Mouse (Mus musculus) embryonic stem cell, embryonic (primary cell): ENCODE results near the gene Ccdc33.

Experiments used
- CTCF ChIA-PET, 4 experiments: fragments of 300-600 bp in 2 of 4; fragments of 350-600 bp in 2 of 4; sonication (Branson Sonifier 250); formaldehyde crosslinking; loops; one replicate each; lab custom pipeline; 2022; ENCODE audit warnings: inconsistent platforms in 2 of 4; lab: Charles Lee
- POLR2A ChIA-PET, 4 experiments: fragments of 300-600 bp in 2 of 4; fragments of 350-600 bp in 2 of 4; sonication (Branson Sonifier 250); formaldehyde crosslinking; loops; one replicate each; lab custom pipeline; 2022; ENCODE audit warnings: antibody characterized with exemption in 4 of 4, inconsistent platforms in 1 of 4; lab: Charles Lee

Gene Ccdc33

DNA sequence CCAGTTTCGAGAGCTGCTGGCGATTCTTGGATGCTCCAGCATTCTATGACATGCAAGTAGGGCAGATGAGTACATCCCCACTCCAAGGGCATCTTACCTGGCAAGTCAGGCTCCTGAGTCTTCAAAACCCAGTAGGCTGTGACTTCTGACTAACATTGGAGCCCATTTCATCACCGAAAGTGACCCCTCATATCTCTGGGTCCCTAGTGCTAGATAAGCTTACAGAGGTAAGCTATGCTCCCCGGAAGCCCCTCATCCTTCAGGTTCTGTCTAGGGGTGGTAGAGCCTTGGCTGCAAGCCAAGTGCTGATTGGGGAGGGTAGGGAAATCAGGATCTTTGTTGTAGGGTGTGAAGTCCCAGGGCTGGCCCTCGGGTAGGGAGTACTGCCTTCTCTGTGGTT is 89.8 kb downstream of the Ccdc33 start:
- CTCF ChIA-PET: interaction anchor here (0.6 to 2.0 kb wide), 6 partner anchors 9 to 188 kb away, joined by 3 to 8 read pairs (median 4); partner anchors contain the start of genes Islr (in 1 of the 4) and Islr2 (in 1 of the 4)

DNA sequence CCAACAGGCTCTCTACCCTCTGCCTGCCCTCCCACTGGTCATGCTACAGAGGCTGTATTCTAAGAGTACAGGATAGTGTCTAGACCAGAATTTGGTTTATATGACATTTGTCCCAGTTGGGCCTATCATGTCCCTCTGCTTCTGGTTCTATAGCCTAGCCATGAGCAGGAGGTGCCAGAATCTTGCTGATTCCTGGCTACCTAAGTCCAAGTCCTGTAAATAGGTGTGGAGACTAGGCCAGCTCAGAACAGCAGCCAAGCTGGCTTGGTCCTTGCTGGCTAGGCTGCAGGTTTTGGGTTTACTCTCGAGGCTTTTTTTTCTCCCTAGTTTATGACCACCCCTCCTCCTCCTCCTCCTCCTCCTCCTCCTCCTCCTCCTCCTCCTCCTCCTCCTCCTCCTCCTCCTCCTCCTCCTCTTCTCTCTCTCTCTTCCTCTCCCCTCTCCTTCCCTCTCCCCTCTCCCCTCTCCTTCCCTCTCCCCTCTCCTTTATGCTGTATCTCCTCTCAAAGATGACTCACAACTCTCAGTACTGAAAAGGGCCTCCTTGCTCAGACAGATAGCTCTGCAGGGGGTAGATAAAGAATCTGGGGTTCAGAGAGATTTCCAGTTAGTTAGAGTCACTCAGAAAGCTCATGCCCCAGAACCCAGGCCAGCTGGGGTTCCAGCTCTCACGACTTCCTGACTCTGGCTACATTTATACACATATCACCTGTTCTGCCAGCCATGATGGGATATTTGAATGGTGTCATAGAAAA is 91.0 kb downstream of the Ccdc33 start:
- CTCF ChIA-PET: interaction anchor here in 3 of 4 experiments (0.7 to 2.0 kb wide), 4 partner anchors 11 to 268 kb away, joined by 4 to 8 read pairs (median 6); no protein-coding TSS in a partner anchor
- POLR2A ChIA-PET: interaction anchor here in 1 of 4 experiments (0.6 to 0.9 kb wide), 2 partner anchors 15 to 419 kb away, joined by 3 read pairs; no protein-coding TSS in a partner anchor

More for the DNA sequence above, 89.8 kb downstream of the Ccdc33 start:
- POLR2A ChIA-PET: interaction anchor here in 2 of 4 experiments (0.5 to 1.7 kb wide), 5 partner anchors 10 to 696 kb away, joined by 3 to 5 read pairs (median 4); no protein-coding TSS in a partner anchor

DNA sequence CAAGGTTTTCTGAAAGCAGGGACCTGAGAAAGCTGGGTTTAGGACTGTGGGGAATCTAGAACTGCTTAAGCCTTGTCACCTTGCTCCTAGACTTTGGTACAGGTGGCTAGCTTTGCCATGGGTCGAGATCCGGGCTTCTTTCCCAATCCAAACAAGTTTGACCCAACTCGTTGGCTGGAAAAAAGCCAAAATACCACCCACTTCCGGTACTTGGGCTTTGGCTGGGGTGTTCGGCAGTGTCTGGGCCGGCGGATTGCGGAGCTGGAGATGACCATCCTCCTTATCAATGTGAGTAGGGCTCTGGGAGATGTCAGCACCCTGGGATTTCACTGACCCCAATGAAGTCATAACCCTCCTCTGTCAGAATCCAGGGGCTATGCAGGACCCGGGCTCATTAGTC is 92.6 kb downstream of the Ccdc33 start:
- POLR2A ChIA-PET: no interaction called here
- CTCF ChIA-PET: interaction anchor here in 1 of 4 experiments (0.8 to 1.1 kb wide), 2 partner anchors 178 to 510 kb away, joined by 3 read pairs; partner anchors contain the start of genes Islr and Islr2

DNA sequence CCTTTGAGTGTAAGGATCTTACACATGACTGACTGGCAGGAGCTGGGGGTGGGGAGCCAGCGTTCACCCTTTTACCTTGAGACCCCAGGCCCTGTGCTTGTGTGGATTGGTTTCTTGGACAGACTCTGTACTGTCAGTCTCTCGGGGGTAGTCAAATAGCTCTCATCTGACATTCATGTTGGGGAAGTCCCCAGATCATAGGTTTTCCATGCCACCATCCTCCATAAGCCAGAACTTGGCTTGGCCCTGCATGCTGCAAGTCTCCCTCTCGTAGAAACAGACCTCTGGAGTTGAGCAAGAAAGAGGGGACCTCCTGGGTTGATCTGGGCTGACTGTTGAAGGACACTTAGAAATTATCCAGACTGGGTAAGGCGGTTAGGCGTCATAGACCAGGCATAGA is 100.2 kb downstream of the Ccdc33 start:
- ChIA-PET CTCF (interaction anchor here in 1 of 4 experiments (1.2 kb wide), 1 partner anchor 20 kb away, joined by 3 read pairs; no protein-coding TSS in a partner anchor), POLR2A (interaction anchor here in 2 of 4 experiments (0.7 to 1.0 kb wide), 2 partner anchors 196 to 291 kb away, joined by 4 to 5 read pairs; no protein-coding TSS in a partner anchor)

DNA sequence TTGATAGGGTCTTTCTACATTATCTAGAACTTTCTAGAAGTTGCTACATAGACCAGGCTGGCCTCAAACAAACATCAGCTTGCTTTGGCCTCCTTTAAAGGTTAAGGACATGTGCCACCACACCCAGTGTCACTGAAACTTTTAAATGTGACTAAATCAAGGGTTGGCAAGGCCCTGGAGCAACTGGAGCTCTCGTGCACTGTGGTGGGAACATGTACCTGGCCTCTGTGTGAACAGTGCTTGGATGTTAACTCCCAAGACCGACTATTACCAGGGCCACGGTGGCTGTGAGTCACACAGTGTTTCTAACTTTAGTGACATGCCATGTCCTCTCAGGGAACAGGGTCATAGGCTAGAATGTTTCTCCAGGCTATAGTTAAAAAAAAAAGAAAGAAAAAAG is 101.7 kb downstream of the Ccdc33 start:
- CTCF ChIA-PET: interaction anchor here in 2 of 4 experiments (1.0 to 1.2 kb wide), 2 partner anchors 12 to 22 kb away, joined by 3 read pairs; no protein-coding TSS in a partner anchor
- POLR2A ChIA-PET: no interaction called here

DNA sequence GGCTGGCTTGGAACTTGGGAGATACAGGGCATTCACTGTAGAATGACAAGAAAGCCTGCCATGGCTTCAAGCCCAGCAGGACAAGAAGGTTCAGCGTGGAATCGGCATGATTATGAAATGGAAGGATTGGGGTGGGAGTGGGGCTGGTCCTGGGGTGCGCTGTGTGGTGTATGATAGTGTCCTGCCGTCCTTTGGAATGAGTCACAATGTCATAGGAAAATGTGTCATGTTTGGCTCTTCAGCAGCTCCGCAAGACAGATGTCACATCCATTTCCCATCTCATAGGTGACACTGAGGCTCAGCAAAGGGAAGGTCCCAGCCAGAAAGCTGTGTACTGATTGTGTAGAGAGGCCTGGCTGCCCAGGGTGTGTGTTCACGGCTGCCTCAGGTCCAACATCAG is 102.8 kb downstream of the Ccdc33 start:
- ChIA-PET POLR2A (interaction anchor here in 1 of 4 experiments (1.5 kb wide), 1 partner anchor 12 kb away, joined by 3 read pairs; no protein-coding TSS in a partner anchor), CTCF (no interaction called here)

DNA sequence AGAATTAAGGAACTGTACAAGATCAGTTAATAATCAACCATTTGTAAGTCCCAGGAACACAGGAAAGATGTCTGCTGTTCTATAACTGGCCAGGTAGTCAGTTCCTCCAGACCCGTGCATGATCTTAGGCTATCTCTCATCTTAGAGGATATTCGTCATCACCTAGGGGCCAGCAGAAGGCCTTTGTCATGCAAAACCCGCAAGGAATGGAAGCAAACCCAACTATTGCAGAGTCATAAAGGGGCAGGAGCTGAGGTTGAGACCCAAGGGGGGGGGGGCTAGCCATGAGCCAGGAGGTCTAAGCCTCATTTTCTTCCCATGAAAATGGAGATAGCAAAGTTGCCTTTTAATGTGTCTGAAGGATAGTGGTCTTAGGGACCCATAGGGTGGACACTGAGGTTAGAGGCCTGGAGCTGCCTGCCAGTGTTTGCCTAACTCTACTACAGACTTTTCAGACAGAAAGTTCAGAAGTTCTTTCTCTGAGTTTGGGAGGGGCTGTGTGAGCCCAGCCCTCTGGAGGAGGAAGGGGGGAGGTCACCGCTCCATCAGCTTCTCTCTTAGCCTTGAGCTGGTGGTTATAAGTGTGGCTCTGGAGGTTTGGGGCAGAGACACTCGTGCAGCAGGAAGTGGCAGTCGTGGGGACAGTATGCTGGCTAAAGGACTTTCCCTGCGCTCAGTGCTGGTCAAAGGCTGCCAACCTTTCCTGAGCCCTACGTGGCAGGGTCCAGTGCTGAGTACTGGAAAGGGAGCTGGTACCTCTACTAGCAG is 104.0 kb downstream of the Ccdc33 start:
- ChIA-PET POLR2A (interaction anchor here in 3 of 4 experiments (0.6 to 1.5 kb wide), 5 partner anchors 11 to 1002 kb away, joined by 3 to 5 read pairs (median 3); no protein-coding TSS in a partner anchor), CTCF (interaction anchor here in 1 of 4 experiments (1.0 kb wide), 1 partner anchor 23 kb away, joined by 3 read pairs; no protein-coding TSS in a partner anchor)

DNA sequence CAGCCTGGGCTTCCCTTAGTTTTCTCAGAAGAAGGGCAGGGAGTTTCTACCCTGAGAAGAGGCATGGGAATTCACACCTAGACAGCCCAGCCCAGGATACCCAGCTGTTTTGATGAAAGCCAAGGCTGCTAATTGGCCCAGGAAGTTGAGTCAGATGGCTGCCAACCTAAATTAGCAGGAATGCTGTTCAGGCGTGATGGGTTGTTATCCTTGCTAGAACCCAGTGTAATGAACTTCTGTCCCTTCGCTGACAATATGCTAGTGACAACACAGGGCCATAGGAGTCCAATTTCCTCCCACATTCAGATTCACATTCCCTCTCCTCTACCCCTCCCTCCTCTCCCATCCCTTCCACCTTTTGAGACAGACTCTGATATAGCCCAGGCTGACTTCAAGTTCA is 105.7 kb downstream of the Ccdc33 start:
- ChIA-PET POLR2A (interaction anchor here in 1 of 4 experiments (0.6 to 1.0 kb wide), 2 partner anchors 15 to 16 kb away, joined by 4 to 6 read pairs; no protein-coding TSS in a partner anchor), CTCF (interaction anchor here in 1 of 4 experiments (0.6 to 2.2 kb wide), 2 partner anchors 26 to 84 kb away, joined by 3 to 6 read pairs; no protein-coding TSS in a partner anchor)

DNA sequence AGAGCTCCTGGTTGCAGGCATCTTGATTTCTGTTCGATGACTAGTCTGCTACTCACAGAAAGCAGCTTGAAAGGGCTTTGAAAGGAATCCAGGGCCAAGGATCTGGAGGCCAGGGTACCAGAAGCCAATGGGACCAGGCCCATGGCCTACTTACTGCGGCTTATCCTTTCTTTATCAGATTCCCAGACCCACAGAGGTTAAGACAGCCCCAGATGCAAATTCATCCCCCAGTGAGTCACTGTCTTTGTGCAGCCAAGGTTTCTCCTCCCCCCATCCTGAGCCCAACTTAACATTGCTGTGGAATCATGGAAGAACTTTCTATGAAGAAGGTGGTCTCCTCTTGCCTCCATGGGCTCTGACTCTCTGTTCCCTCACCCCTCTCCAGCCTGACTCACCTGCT is 106.1 kb downstream of the Ccdc33 start:
- POLR2A ChIA-PET: interaction anchor here in 2 of 4 experiments (1.4 to 1.6 kb wide), 3 partner anchors 72 to 85 kb away, joined by 4 to 11 read pairs (median 5); partner anchors contain the start of gene Sema7a (in 2 of the 2)

DNA sequence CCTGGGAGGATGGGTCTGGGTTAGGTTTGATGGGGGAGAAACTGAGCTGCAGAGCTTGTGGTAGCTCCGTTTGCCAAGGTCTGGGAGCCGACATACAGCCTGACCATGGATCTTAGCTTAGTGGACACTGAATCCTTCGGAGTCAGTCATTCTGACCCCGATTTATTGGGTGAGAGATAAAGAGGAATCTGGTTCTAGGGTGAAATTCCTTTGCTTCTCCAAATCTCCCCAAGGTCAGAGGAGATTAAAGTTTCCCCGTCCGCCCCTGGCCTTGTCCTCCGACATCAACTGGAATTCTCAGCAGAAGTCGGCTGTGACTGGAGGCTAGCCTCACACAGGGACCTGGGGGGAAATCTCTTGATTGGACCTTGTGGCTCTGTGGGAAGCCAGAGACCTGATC is 107.1 kb downstream of the Ccdc33 start:
- CTCF ChIA-PET: interaction anchor here (0.6 to 2.2 kb wide), 12 partner anchors 14 to 456 kb away, joined by 3 to 8 read pairs (median 4); partner anchors contain the start of genes Islr (in 2 of the 4) and Islr2 (in 2 of the 4)
- POLR2A ChIA-PET: interaction anchor here (0.5 to 1.6 kb wide), 16 partner anchors 9 to 444 kb away, joined by 3 to 11 read pairs (median 4); partner anchors contain the start of genes Sema7a (in 2 of the 4), Islr (in 1 of the 4) and Islr2 (in 1 of the 4)

More for the DNA sequence above, 106.1 kb downstream of the Ccdc33 start:
- CTCF ChIA-PET: interaction anchor here in 2 of 4 experiments (0.6 to 2.2 kb wide), 6 partner anchors 15 to 84 kb away, joined by 3 to 8 read pairs (median 4); no protein-coding TSS in a partner anchor

DNA sequence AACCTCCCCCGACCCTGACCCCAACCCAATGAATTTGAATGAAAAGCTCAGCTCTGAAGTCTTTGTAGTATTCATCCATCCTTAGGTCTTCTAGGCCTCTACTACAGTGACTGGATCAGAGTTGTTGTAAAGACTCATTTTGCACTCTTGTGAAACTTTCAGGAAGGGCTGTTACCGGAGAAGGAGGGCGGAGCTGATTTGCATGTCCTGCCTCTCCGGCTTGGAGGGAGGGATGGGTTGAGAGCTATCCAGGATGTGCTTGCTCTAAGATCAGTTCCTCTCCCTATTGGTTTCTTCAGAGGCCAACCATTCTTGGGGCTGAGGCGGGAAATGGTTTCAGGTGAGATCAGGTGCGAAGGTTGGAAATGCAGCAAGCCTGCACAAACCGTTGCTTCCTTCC is 107.6 kb downstream of the Ccdc33 start:
- ChIA-PET POLR2A (interaction anchor here (0.5 to 1.6 kb wide), 17 partner anchors 10 to 571 kb away, joined by 3 to 11 read pairs (median 4); partner anchors contain the start of genes Sema7a (in 2 of the 4), Islr (in 1 of the 4), Islr2 (in 1 of the 4) and Nptn (in 1 of the 4)), CTCF (interaction anchor here (0.6 to 2.2 kb wide), 11 partner anchors 13 to 457 kb away, joined by 3 to 8 read pairs (median 4); partner anchors contain the start of genes Islr (in 2 of the 4) and Islr2 (in 2 of the 4))

DNA sequence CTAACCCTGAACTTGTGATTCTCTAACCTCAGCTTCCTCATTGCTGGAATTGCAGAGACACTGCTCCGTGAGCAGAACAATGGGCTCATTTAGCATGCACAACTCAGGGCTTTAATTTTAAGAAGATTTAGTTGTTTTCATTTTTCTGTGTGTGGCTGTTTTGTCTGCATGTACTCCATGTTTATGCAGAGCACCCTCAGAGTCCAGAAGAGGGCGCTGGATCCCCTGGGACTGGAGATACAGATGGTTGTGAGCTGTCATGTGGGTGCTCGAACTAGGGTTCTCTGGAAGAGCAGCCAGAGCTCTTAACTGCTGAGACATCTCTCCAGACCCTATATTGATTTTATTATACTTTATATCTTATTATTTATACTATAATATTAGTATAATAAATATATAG is 109.0 kb downstream of the Ccdc33 start:
- ChIA-PET CTCF (interaction anchor here in 3 of 4 experiments (0.6 to 3.0 kb wide), 18 partner anchors 11 to 569 kb away, joined by 3 to 25 read pairs (median 8); partner anchors contain the start of genes Islr (in 2 of the 3) and Islr2 (in 2 of the 3)), POLR2A (interaction anchor here in 3 of 4 experiments (0.5 to 4.2 kb wide), 27 partner anchors 9 to 446 kb away, joined by 3 to 23 read pairs (median 4); partner anchors contain the start of genes Islr (in 2 of the 3), Islr2 (in 2 of the 3), Pml (in 1 of the 3) and Ubl7 (in 1 of the 3))

DNA sequence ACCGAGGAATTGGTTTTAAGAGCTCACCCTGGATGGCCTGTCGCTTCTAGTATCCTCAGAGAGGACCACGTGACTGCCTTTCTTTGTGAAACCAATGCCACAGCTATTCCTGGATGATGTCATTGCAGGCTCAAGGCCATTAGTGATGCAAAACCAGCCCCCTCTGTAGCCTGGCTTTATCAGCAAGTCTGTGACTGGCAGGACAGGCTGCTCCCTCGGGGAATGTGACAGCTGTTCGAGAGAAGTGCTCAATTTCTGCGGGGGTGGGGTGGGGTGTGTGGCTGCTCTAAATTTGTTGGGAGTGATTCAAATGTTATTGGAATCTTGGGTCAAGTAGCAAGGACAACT is 109.6 kb downstream of the Ccdc33 start:
- ChIA-PET POLR2A (interaction anchor here (0.5 to 4.2 kb wide), 46 partner anchors 8 to 1648 kb away, joined by 3 to 23 read pairs (median 3); partner anchors contain the start of genes Islr (in 2 of the 4), Islr2 (in 2 of the 4), Ubl7 (in 2 of the 4) and Nptn (in 1 of the 4)), CTCF (interaction anchor here (0.6 to 3.0 kb wide), 25 partner anchors 10 to 570 kb away, joined by 3 to 25 read pairs (median 5); partner anchors contain the start of genes Islr (in 2 of the 4), Islr2 (in 2 of the 4), Csk (in 1 of the 4) and Loxl1 (in 1 of the 4))

DNA sequence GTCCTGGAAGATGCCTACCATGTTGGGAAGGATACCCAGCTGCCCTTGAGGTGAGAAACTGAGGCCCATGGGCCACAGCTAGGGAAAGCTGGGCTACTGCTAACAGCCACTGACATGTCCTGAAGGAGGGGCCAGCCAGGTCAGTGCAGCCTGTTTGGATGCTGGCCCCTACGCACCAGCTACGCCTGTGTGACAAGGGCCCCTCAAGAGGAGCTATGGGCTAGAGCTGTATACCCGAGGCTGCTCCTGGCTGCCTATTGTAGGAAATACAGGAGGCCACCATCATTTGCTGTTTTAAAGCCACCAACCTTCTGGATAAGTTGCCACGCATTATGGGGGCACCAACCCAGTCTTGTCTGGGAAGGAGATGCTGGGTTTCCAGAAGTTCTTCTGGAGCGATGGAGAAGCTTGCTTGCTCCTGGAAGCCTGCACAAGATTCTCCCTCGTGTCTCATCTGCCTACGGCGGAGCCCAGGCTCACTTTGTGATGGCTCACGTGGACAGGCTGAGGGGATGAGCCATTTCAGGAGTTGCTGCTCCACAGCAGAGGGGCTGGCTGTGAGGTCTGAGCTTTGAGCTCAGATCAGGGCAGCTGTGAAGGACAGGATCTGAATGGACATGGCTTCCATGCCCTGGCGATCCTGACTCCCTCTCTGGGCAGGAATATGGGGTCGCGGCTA is 110.1 kb downstream of the Ccdc33 start:
- ChIA-PET POLR2A (interaction anchor here (0.6 to 4.2 kb wide), 47 partner anchors 8 to 1649 kb away, joined by 3 to 23 read pairs (median 4); partner anchors contain the start of genes Islr (in 2 of the 4), Islr2 (in 2 of the 4), Ubl7 (in 2 of the 4) and Nptn (in 1 of the 4)), CTCF (interaction anchor here (0.5 to 3.0 kb wide), 26 partner anchors 9 to 570 kb away, joined by 3 to 25 read pairs (median 5); partner anchors contain the start of genes Islr (in 2 of the 4), Islr2 (in 2 of the 4), Csk (in 1 of the 4) and Loxl1 (in 1 of the 4))

DNA sequence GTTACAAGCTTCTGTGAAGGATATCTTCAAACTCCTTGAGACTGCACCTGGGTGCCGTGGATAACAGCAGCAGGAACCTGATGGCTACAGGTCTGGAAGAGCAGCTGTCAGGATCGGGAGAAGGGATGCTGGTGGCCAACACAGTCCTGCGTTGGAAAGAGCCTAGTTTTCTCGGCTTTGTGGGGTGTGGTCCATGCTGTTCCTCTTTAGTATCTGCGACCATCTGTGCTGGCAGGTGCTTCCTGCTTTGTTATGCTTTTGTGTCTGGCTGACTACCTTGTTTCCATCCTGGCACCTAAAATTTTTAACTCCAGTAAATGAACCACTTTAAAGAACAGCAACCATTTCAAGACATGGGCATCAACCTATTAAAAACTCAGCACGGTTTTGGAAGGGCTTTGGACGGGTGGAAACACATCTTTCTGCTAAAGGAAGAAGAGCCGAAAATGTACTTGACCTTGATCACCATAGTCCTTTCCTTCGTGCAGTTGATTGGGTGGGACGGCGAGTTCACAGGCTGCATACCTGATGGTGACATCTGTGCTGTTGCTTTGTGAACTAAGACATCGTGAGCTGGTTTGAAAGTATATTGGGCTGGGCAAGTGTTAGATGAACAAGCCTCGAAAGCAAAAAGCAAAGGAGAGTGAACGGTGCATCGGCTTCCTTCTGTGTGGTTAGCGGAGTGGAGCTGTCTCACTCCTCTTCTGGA is 112.7 kb downstream of the Ccdc33 start, which contains the start of gene Cyp11a1:
Gene Cyp11a1 (plus strand): TSS at position 659 of the 709 bp plus-strand sequence.
- ChIA-PET CTCF (interaction anchor here in 3 of 4 experiments (0.7 to 1.8 kb wide), 7 partner anchors 8 to 261 kb away, joined by 3 to 12 read pairs (median 4); partner anchors contain the start of genes Islr (in 1 of the 3) and Islr2 (in 1 of the 3)), POLR2A (interaction anchor here in 2 of 4 experiments (0.8 to 4.2 kb wide), 7 partner anchors 8 to 229 kb away, joined by 3 to 23 read pairs (median 3); partner anchors contain the start of genes Islr (in 1 of the 2) and Islr2 (in 1 of the 2))
